Mouse (Mus musculus): Measurements from ENCODE around the gene Saa3. TPM values are rescaled to one million over a fixed set of nuclear protein-coding genes. Genes with fewer than 3 reads are reported as not detected.
A peak's percentile ranks its signal among the peaks of the same experiment; 100 is the strongest.
"Not testable (repeated sequence)": the region's sequence is repeated elsewhere in the genome, so short reads cannot be mapped to it uniquely, and the experiment has no call there.

The Saa3 gene
- total RNA-seq, 2 experiments from 2014 or later: not detected

- peak; percentile 93 for DNase-seq
Measured at GRCm38 (mm10) chr7:46710390-46710844, 5.1 kb downstream of the Saa3 start, which contains the start of gene Saal1. Gene Saal1, minus strand, starts transcription at chr7:46710680.

GRCm38 (mm10) chr7:46700521-46701025, 14.9 kb downstream of the Saa3 start:
- no peak for DNase-seq

- DNase-seq: no peak
Measured at GRCm38 (mm10) chr7:46696754-46697153, 18.7 kb downstream of the Saa3 start.

- DNase-seq: no peak
Measured at GRCm38 (mm10) chr7:46686827-46687226, 28.7 kb downstream of the Saa3 start.

- no peak for DNase-seq
Measured at GRCm38 (mm10) chr7:46680732-46681131, 34.8 kb downstream of the Saa3 start.

- DNase-seq: not testable (repeated sequence)
Measured at GRCm38 (mm10) chr7:46679044-46679443, 36.5 kb downstream of the Saa3 start.

GRCm38 (mm10) chr7:46678417-46678816, 37.1 kb downstream of the Saa3 start:
- DNase-seq: no peak

GRCm38 (mm10) chr7:46676808-46677360, 38.6 kb downstream of the Saa3 start:
- DNase-seq: no peak

GRCm38 (mm10) chr7:46675886-46676285, 39.6 kb downstream of the Saa3 start:
- no peak for DNase-seq

- DNase-seq: no peak
Measured at GRCm38 (mm10) chr7:46675061-46675460, 40.4 kb downstream of the Saa3 start.

GRCm38 (mm10) chr7:46672160-46672672, 43.3 kb downstream of the Saa3 start, which contains the start of gene Tph1:
Gene Tph1, minus strand, starts transcription at chr7:46672537.
- DNase-seq: no peak

- no peak for DNase-seq
Measured at GRCm38 (mm10) chr7:46667256-46667655, 48.2 kb downstream of the Saa3 start.

GRCm38 (mm10) chr7:46665236-46665635, 50.3 kb downstream of the Saa3 start:
- peak; percentile 15 for DNase-seq

Other genes starting within 250 kb of the Saa3 start
- 10 to 100 TPM; 10.6 to 11.3 TPM for gene Sergef, start 75.9 kb downstream of the Saa3 start, total RNA-seq (2021)
- gene Tph1, start 43.2 kb downstream of the Saa3 start, total RNA-seq (2021): not detected
- 1 to 10 TPM; 9.2 to 9.9 TPM for gene Saal1, start 5.0 kb downstream of the Saa3 start, total RNA-seq (2021)
- not detected for gene Saa4, start 16.9 kb upstream of the Saa3 start, total RNA-seq (2021)
- not detected for gene Saa1, start 27.3 kb upstream of the Saa3 start, total RNA-seq (2021)
- gene Saa2, start 36.1 kb upstream of the Saa3 start, total RNA-seq (2021): not detected
- gene Hps5, start 80.4 kb upstream of the Saa3 start, total RNA-seq (2021): 10 to 100 TPM; 12.2 to 12.8 TPM
- gene Gtf2h1, start 80.4 kb upstream of the Saa3 start, total RNA-seq (2021): 10 to 100 TPM; 22.9 to 23.8 TPM
- 1,000 to 10,000 TPM; 1,136 TPM for gene Ldha, start 125.8 kb upstream of the Saa3 start, total RNA-seq (2021)
- gene Ldhc, start 145.5 kb upstream of the Saa3 start, total RNA-seq (2021): not detected
- 10 to 100 TPM; 87.5 to 92.4 TPM for gene Tsg101, start 204.3 kb upstream of the Saa3 start, total RNA-seq (2021)
- 10 to 100 TPM; 14.9 to 16.8 TPM for gene Uevld, start 242.8 kb upstream of the Saa3 start, total RNA-seq (2021)